Mouse (Mus musculus): Measurements from ENCODE around the gene Dnajc13. TPM values are rescaled to one million over a fixed set of nuclear protein-coding genes. Genes with fewer than 3 reads are reported as not detected.

Gene Dnajc13
- polyA plus RNA-seq, 1 experiment from 2014 or later = 29.0 TPM

GRCm38 (mm10) chr9:104281737-104282136 lies 19.0 kb upstream of the Dnajc13 start:
- H3K4me2 ChIP-seq (ENCODE audit: low read depth, low read length) = no peak overlapping the region
- no peak overlapping the region for H3K9ac ChIP-seq (ENCODE audit: low read depth, low read length)
- H3K27me3 ChIP-seq (replicated peaks; ENCODE audit: control insufficient read depth, insufficient read depth, low read length) = no peaks in the 10 kb centered on the region
- no peak overlapping the region for H3K4me3 ChIP-seq (ENCODE audit: low read depth, low read length)
- no peak overlapping the region for H3K27ac ChIP-seq (replicated peaks; ENCODE audit: low read depth, low read length)
- WGBS = 55% methylated on average over 5 of the region's 5 CpGs
- DNase-seq (ENCODE audit: low spot score) = no peak
- no peaks in the 10 kb centered on the region for H3K4me1 ChIP-seq (ENCODE audit: control insufficient read depth, insufficient read depth, low read length)
- no peak for ATAC-seq (ENCODE audit: low read depth)
- no peaks in the 10 kb centered on the region for H3K36me3 ChIP-seq (ENCODE audit: control insufficient read depth, insufficient read depth, low read length)
- no peaks in the 10 kb centered on the region for H3K9me3 ChIP-seq (ENCODE audit: control insufficient read depth, low read length)

GRCm38 (mm10) chr9:104280725-104281495 lies 18.2 kb upstream of the Dnajc13 start:
- ATAC-seq (ENCODE audit: low read depth) (no peak), DNase-seq (ENCODE audit: low spot score) (no peak)
- Histone ChIP-seq H3K4me3 (ENCODE audit: low read depth, low read length) (no peak overlapping the region), H3K9ac (ENCODE audit: low read depth, low read length) (no peak overlapping the region), H3K36me3 (ENCODE audit: control insufficient read depth, insufficient read depth, low read length) (no peaks in the 10 kb centered on the region), H3K4me1 (ENCODE audit: control insufficient read depth, insufficient read depth, low read length) (no peaks in the 10 kb centered on the region), H3K27me3 (replicated peaks; ENCODE audit: control insufficient read depth, insufficient read depth, low read length) (no peaks in the 10 kb centered on the region), H3K27ac (replicated peaks; ENCODE audit: low read depth, low read length) (no peak overlapping the region), H3K9me3 (ENCODE audit: control insufficient read depth, low read length) (no peaks in the 10 kb centered on the region), H3K4me2 (ENCODE audit: low read depth, low read length) (no peak overlapping the region)
- 80% methylated on average over 8 of the region's 8 CpGs for WGBS

- no peaks in the 10 kb centered on the region for H3K36me3 ChIP-seq (ENCODE audit: control insufficient read depth, insufficient read depth, low read length)
- no peak overlapping the region for H3K4me3 ChIP-seq (ENCODE audit: low read depth, low read length)
- H3K27me3 ChIP-seq (replicated peaks; ENCODE audit: control insufficient read depth, insufficient read depth, low read length) = no peaks in the 10 kb centered on the region
- DNase-seq (ENCODE audit: low spot score) (peak; percentile 39), ATAC-seq (ENCODE audit: low read depth) (no peak)
- no peak overlapping the region for H3K9ac ChIP-seq (ENCODE audit: low read depth, low read length)
- no peak overlapping the region for H3K4me2 ChIP-seq (ENCODE audit: low read depth, low read length)
- H3K4me1 ChIP-seq (ENCODE audit: control insufficient read depth, insufficient read depth, low read length) = no peaks in the 10 kb centered on the region
- WGBS = 21% methylated on average over 18 of the region's 18 CpGs
- H3K27ac ChIP-seq (replicated peaks; ENCODE audit: low read depth, low read length) = no peak overlapping the region
- H3K9me3 ChIP-seq (ENCODE audit: control insufficient read depth, low read length) = no peaks in the 10 kb centered on the region
These were observed 14.9 kb upstream of the Dnajc13 start for GRCm38 (mm10) chr9:104277528-104278162.

- 84% methylated on average over 17 of the region's 17 CpGs for WGBS
- Histone ChIP-seq H3K27me3 (replicated peaks; ENCODE audit: control insufficient read depth, insufficient read depth, low read length) (no peaks in the 10 kb centered on the region), H3K4me1 (ENCODE audit: control insufficient read depth, insufficient read depth, low read length) (no peaks in the 10 kb centered on the region), H3K9me3 (ENCODE audit: control insufficient read depth, low read length) (no peaks in the 10 kb centered on the region), H3K36me3 (ENCODE audit: control insufficient read depth, insufficient read depth, low read length) (no peaks in the 10 kb centered on the region), H3K4me3 (ENCODE audit: low read depth, low read length) (no peak overlapping the region), H3K4me2 (ENCODE audit: low read depth, low read length) (no peak overlapping the region), H3K27ac (replicated peaks; ENCODE audit: low read depth, low read length) (no peak overlapping the region), H3K9ac (ENCODE audit: low read depth, low read length) (no peak overlapping the region)
- no peak for DNase-seq (ENCODE audit: low spot score)
- no peak for ATAC-seq (ENCODE audit: low read depth)
These were observed 12.5 kb upstream of the Dnajc13 start for GRCm38 (mm10) chr9:104275084-104275785.

DNA sequence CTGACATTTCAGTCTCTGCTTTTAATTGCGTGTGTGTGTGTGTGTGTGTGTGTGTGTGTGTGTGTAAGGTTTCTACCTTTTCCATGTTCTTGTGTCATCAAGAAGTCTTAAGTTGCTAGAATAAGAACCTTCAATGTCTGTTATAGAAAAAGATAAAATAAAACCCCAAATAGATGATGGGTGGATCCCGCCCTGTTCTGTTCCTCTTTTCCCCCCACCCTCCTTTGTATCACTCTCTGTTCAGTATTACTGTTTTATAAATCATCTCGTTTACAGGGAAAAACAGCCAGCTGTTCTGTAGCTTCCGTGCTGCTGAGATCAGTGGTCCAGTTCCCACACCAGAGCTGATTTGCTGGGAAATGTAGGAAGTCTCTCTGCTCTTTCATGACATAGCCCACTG lies 9.3 kb upstream of the Dnajc13 start:
- ATAC-seq (ENCODE audit: low read depth) (no peak), DNase-seq (ENCODE audit: low spot score) (no peak)
- 72% methylated on average over 4 of the region's 4 CpGs for WGBS
- H3K27ac ChIP-seq (replicated peaks; ENCODE audit: low read depth, low read length) = no peak overlapping the region
- H3K36me3 ChIP-seq (ENCODE audit: control insufficient read depth, insufficient read depth, low read length) = no peaks in the 10 kb centered on the region
- H3K27me3 ChIP-seq (replicated peaks; ENCODE audit: control insufficient read depth, insufficient read depth, low read length) = no peaks in the 10 kb centered on the region
- no peaks in the 10 kb centered on the region for H3K9me3 ChIP-seq (ENCODE audit: control insufficient read depth, low read length)
- no peak overlapping the region for H3K9ac ChIP-seq (ENCODE audit: low read depth, low read length)
- H3K4me2 ChIP-seq (ENCODE audit: low read depth, low read length) = no peak overlapping the region
- no peak overlapping the region for H3K4me3 ChIP-seq (ENCODE audit: low read depth, low read length)
- no peaks in the 10 kb centered on the region for H3K4me1 ChIP-seq (ENCODE audit: control insufficient read depth, insufficient read depth, low read length)

- Histone ChIP-seq H3K4me2 (ENCODE audit: low read depth, low read length) (no peak overlapping the region), H3K27ac (replicated peaks; ENCODE audit: low read depth, low read length) (no peak overlapping the region), H3K4me1 (ENCODE audit: control insufficient read depth, insufficient read depth, low read length) (no peaks in the 10 kb centered on the region), H3K27me3 (replicated peaks; ENCODE audit: control insufficient read depth, insufficient read depth, low read length) (no peaks in the 10 kb centered on the region), H3K36me3 (ENCODE audit: control insufficient read depth, insufficient read depth, low read length) (no peaks in the 10 kb centered on the region), H3K9ac (ENCODE audit: low read depth, low read length) (no peak overlapping the region), H3K4me3 (ENCODE audit: low read depth, low read length) (no peak overlapping the region), H3K9me3 (ENCODE audit: control insufficient read depth, low read length) (no peaks in the 10 kb centered on the region)
- no peak for ATAC-seq (ENCODE audit: low read depth)
- 65% methylated on average over 4 of the region's 4 CpGs for WGBS
- DNase-seq (ENCODE audit: low spot score) = no peak
These were observed 8.9 kb upstream of the Dnajc13 start for GRCm38 (mm10) chr9:104271642-104272041.

DNA sequence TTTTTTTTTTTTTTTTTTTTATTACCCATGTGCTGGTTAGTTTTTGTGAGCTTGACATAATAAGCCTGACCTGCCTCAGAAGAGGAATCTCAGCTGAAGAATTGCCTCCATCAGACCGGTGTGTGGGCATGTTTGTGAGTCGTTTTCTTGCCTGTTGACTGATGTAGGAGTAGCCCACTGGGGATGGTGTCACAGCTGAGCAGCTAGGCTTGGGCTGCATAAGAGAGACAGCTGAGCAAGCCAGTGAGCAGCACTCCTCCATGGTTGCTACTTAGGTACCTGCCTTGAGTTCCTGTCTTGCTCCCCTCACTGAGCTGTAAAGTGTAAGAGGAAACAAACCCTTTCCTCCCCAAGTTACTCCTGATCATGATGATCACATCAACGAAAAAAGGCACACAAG lies 7.2 kb upstream of the Dnajc13 start:
- no peak overlapping the region for H3K4me2 ChIP-seq (ENCODE audit: low read depth, low read length)
- H3K27me3 ChIP-seq (replicated peaks; ENCODE audit: control insufficient read depth, insufficient read depth, low read length) = no peaks in the 10 kb centered on the region
- no peaks in the 10 kb centered on the region for H3K4me1 ChIP-seq (ENCODE audit: control insufficient read depth, insufficient read depth, low read length)
- 88% methylated on average over 3 of the region's 3 CpGs for WGBS
- H3K9me3 ChIP-seq (ENCODE audit: control insufficient read depth, low read length) = no peaks in the 10 kb centered on the region
- DNase-seq (ENCODE audit: low spot score) = no peak
- ATAC-seq (ENCODE audit: low read depth) = no peak
- no peaks in the 10 kb centered on the region for H3K36me3 ChIP-seq (ENCODE audit: control insufficient read depth, insufficient read depth, low read length)
- no peak overlapping the region for H3K27ac ChIP-seq (replicated peaks; ENCODE audit: low read depth, low read length)
- no peak overlapping the region for H3K9ac ChIP-seq (ENCODE audit: low read depth, low read length)
- H3K4me3 ChIP-seq (ENCODE audit: low read depth, low read length) = no peak overlapping the region

DNA sequence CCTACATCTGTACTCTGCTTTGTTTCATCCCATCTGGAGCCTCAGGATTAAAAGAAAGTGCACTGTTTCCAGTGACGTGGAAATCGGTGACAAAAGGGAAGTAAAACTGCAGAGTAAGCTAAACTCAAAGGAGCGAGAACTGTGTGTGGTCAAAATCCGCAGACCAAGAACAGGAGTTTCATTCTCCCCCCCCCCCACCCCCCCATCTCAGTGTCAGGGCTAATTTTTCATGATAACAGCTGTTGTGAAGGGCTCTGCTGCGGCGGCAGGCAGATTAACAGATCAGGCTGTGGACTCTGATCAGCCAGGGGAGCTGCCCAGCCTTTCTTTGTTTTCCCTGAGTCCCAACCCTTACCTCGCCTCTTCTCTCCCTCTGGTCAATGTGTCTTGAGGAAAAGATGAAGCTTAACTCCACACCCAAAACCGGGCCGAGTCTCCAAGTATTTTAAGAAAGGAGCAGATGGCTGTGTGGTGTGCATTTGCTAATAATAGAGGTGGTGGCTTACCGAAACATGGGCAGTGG lies 6.7 kb upstream of the Dnajc13 start:
- Histone ChIP-seq H3K27ac (replicated peaks; ENCODE audit: low read depth, low read length) (no peak overlapping the region), H3K9ac (ENCODE audit: low read depth, low read length) (no peak overlapping the region), H3K4me3 (ENCODE audit: low read depth, low read length) (no peak overlapping the region), H3K4me1 (ENCODE audit: control insufficient read depth, insufficient read depth, low read length) (no peaks in the 10 kb centered on the region), H3K36me3 (ENCODE audit: control insufficient read depth, insufficient read depth, low read length) (no peaks in the 10 kb centered on the region), H3K27me3 (replicated peaks; ENCODE audit: control insufficient read depth, insufficient read depth, low read length) (no peaks in the 10 kb centered on the region), H3K9me3 (ENCODE audit: control insufficient read depth, low read length) (no peaks in the 10 kb centered on the region), H3K4me2 (ENCODE audit: low read depth, low read length) (no peak overlapping the region)
- peak; percentile 33 for ATAC-seq (ENCODE audit: low read depth)
- WGBS = 27% methylated on average over 10 of the region's 10 CpGs
- peak; percentile 21 for DNase-seq (ENCODE audit: low spot score)

All from embryonic facial prominence, embryonic 14.5 days (tissue).